Mouse (Mus musculus): ENCODE data around the gene Capn2.

Gene Capn2

DNA sequence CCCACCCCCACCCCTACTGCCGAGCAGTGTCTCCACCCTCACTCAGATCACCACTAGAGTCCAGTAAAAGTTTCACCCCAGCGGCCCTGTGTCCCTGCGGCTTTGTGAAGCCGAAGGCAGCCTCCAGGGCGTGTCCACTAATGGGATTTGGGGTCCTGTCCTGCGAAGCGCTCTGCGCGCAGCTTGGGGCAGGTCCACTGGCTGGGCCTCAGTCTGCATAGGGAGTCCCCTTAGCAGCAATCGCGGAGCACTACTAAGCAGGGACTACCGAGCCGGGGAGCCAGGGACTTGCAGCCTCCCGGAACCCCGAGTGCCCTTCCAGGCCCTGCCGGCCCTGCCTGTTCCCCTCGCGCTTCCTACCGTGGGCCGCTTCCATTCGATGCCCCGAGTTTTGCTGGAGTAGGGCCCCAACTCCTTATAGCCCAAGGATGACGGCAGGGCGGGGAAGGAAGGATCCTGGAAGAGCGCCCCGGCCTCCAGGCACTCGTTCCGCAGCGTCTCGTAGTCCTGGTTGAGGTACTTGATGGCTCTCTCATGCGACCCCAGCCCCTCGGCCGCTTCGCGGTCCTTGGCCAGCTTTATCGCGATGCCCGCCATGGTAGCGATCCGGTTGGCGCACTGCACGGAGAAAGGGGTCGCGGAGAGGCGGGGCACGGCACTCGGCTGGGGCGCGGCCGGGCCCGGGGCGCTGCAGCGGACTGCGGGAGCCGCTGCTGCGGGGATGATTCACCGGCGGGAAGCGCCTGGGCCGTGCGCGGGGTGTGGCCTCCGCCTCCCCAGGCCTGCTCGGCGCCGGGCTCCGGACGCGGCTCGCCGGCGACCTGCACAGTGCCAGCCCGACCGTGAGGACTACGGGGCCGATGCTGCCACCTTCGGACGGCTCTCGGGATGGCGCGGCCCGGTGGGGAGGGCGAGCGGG lies at the start of gene Capn2:
TSS of gene Capn2 (minus strand) at position 851 of the 919 bp plus-strand sequence.
- in situ Hi-C loops (cut with MboI; ENCODE audit: low pct_unique_long_range_greater_than_20kb in 1 of 2, low sequenced_read_pairs in 2 of 2, unreplicated experiment in 1 of 2): loop anchor here in 1 of 2 experiments (25.0 kb wide), 1 partner anchor 355 kb away; the partner anchor contains the start of gene Vmn1r1

DNA sequence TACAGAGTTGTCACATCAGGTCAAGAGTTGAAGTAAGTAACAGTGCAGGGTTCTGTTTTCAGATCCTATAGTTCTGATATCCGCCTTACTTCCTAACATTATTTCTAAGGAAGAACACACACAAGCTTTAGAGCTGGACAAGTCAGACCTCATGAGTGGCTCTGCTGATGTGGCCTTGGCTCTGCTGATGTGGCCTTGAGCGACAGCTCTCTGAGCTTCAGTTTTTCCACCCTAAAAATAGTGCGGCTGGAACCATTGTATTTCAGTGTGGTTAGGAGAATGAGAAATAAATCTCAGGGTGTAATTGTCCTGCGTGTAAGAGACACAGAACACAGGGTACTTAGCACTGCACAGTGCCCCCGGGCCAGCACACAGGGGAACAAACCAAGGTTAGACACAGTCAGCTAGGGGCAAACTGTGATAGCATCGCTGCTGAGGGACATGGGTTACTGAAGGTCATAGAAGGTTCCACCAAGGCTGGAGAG lies 48.0 kb upstream of the Capn2 start:
- in situ Hi-C loops (cut with MboI; ENCODE audit: low pct_unique_long_range_greater_than_20kb in 1 of 2, low sequenced_read_pairs in 2 of 2, unreplicated experiment in 1 of 2): loop anchor here in 1 of 2 experiments (25.0 kb wide), 1 partner anchor 672 kb away; no protein-coding TSS in a partner anchor

DNA sequence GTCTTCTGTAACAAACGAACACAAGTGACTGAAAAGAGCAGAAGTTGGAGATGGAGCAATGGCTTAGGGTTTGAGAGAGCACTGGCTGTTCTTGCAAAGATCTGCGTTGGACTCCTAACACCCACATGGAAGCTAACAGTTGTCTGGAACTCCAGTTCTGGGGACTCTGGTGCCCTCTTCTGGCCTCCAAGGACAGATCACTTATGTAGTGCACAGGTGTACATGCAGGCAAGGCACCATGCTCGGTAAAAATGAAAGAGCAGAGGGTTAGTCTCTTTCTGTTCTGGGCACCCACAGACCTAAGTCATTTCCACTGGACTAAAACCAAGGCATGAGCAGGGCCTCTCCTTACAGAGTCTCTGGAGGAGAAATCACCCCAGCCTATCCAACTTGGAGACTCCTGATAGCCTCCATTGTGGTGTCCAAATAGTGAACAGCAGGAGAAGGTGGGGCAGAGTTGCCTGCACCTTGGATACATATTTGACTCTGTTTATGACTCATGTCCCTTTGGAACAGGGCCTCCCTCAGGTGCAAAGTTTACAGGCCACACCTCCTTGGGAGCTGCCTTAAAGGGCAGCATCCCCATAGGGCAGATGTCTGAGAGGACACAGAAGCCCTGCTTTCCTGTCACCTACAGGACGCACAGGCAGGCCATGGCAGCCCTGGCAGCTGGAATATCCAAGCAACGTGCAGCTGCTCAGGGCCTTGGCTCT lies 47.2 kb upstream of the Capn2 start, which contains the start of gene Capn8:
TSS of gene Capn8 (plus strand) at position 600 of the 713 bp plus-strand sequence.
- in situ Hi-C loops (cut with MboI; ENCODE audit: low pct_unique_long_range_greater_than_20kb in 1 of 2, low sequenced_read_pairs in 2 of 2, unreplicated experiment in 1 of 2): loop anchor here in 1 of 2 experiments (25.0 kb wide), 1 partner anchor 673 kb away; no protein-coding TSS in a partner anchor

DNA sequence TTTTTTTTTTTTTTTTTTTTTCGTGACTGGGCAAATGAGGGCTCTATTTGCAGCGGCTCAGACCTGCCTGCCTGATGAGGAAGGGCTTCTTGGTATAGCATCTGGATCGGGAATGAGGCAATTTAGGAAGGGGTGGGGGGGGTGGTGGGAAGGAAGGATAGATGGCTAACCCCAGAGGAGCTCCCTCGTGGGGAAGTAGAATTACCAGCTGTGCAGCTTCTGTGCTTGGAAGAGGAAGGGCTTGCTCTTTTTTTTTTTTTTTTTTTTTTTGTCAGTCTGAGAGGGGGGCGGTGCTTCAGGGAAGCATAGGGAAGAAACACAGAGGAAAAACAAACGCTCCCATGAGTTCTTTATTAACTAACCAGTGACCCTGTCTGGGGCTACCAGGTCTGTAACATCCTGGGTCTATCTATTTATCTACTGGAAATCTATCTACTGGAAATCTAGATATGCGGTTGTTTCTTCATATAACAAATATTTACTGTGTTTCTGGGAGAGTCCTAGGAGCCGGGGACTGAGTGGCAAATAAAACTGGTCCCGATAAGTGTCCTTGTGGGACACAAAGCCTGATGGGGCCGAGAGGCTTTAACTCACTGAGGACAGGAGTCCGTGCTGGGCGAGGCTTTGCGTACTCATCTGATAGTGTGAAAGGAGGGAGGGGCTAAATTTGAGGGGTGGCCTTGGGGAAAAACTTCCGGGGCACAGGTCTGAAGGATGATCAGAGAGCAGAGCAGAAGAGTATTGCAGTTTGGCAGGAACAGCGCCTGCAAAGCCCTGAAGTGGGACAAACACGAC lies 45.4 kb upstream of the Capn2 start:
- in situ Hi-C loops (cut with MboI; ENCODE audit: low pct_unique_long_range_greater_than_20kb in 1 of 2, low sequenced_read_pairs in 2 of 2, unreplicated experiment in 1 of 2): loop anchor here in 1 of 2 experiments (25.0 kb wide), 1 partner anchor 675 kb away; no protein-coding TSS in a partner anchor

DNA sequence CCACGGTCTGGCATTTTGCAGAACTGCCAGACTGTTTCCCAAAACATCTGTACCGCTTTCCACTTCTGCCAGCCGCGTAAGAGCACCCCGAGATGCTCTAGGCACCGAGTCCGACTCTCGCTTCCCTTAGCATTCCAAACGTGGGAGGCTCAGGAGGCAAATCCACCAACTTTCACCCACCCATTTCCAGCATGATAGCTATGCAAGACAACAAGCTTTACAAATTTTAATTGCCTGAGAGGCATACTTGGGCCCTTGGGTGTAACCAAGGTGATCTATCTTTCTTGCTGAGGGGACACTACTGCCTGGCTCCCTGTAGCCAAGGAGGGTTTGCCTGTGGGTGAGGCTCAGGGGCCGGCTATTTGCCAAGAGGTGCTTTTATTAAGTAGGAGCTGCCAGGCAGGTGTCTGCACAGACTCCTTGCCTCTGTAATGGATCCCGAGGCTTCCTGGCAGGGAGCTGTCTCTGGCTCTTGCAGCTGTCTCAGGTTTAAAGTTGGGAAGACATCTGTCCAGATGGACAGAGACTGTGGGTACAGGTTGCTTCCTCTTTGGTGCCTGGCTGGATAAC lies 44.6 kb upstream of the Capn2 start:
- in situ Hi-C loops (cut with MboI; ENCODE audit: low pct_unique_long_range_greater_than_20kb in 1 of 2, low sequenced_read_pairs in 2 of 2, unreplicated experiment in 1 of 2): loop anchor here in 1 of 2 experiments (25.0 kb wide), 1 partner anchor 675 kb away; no protein-coding TSS in a partner anchor

DNA sequence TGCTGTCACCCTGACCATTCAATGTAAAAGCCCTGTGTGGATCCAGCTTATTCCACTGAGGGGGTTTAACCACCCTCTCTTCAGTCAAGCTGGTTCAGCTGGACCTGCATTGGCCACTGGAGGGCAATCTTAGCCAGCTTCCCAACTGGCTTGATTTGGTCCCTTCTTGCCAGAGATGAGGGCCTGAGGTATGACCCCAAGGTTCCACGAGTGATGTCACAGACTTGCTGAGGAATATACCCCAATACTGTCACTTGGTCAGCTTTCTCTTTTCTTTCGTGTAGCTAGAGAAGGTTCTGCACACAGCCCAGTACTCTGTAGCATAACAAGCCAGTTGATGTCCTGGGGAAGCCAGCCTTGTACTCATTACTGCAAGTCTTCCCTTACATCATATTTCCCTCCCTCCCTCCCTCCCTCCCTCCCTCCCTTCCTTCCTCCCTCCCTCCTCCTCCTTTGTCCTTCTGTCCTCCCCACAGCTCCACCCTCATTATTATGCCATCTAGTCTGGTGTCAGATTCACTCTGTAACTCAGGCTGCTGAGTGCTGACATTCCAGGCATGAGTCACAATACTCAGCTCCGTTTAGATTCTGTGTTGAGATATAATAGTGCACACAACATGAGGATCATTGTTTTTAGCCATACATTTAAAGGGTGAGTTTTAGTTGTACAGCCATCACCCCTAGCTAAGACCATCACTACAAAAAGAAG lies 43.1 kb upstream of the Capn2 start:
- in situ Hi-C loops (cut with MboI; ENCODE audit: low pct_unique_long_range_greater_than_20kb in 1 of 2, low sequenced_read_pairs in 2 of 2, unreplicated experiment in 1 of 2): loop anchor here in 1 of 2 experiments (25.0 kb wide), 1 partner anchor 677 kb away; no protein-coding TSS in a partner anchor

DNA sequence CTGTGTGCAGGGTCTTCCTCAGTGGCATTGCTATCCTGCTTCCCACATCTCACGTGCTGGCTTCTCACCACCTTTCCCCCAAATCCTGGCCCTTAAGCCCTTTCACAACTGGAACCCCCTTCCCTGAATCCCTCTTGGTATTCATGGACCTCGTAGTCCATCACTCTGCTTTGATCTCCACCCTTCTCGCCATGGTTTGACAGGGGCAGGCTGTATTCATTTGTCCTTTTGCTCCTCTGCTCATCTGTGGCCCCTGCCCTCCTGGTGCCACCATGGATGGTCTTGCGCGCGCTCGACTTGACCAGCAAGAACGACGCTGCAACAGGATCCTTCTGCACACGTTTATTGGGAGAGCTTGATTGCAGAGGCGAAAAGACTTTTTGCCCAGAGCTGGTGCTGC lies 42.1 kb upstream of the Capn2 start:
- in situ Hi-C loops (cut with MboI; ENCODE audit: low pct_unique_long_range_greater_than_20kb in 1 of 2, low sequenced_read_pairs in 2 of 2, unreplicated experiment in 1 of 2): loop anchor here in 1 of 2 experiments (25.0 kb wide), 1 partner anchor 678 kb away; no protein-coding TSS in a partner anchor

DNA sequence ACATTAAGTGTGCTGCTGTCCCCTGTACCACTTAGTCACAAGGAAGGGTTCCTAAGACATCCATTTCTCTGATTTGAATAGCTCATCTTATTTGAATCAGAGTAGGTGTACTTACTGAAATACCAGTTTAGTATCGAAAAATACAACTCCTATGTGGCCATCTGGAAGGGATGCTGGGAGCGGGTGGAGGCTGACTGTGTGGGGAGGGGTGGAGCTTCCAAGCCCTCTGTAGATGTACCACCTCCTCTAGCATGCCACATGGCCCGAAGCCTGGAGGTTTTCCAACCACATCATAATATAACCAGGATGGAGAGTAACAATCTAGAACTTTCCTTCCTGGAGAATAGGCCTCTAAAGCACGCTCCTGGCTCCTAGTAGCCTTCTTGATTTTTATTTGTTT lies 40.9 kb upstream of the Capn2 start:
- in situ Hi-C loops (cut with MboI; ENCODE audit: low pct_unique_long_range_greater_than_20kb in 1 of 2, low sequenced_read_pairs in 2 of 2, unreplicated experiment in 1 of 2): loop anchor here in 1 of 2 experiments (25.0 kb wide), 1 partner anchor 679 kb away; no protein-coding TSS in a partner anchor

DNA sequence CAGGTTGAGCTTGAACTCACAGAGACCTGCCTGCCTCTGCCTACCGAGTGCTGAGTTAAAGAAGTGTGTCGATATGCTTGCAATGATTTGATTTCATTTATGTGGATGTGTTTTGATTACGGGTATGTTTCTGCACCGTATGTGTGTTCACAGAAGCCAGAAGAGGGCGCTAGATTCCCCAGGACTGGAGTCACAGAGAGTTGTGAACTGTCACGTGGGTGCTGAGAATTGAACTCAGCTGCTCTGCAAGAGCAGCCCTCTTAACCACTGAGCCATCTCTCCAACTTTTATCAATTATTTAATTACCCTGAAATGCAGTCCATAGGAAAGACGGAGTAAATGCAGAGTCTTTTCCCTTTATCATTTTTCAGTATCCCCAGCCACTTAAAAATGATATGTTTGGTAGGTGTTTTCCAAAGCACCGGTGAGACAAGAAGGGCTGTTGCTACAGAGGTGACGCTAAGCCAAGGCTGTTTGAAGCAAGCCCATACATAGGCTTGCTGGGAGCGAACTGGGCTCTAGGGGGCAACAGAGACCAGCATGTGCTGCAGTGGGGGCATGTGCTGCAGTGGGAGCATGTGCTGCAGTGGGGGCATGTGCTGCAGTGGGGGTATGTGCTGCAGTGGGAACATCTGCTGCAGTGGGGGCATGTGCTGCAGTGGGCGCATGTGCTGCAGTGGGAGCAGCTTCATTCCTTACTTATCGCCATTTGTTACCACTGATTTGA lies 36.4 kb upstream of the Capn2 start:
- in situ Hi-C loops (cut with MboI; ENCODE audit: low pct_unique_long_range_greater_than_20kb in 1 of 2, low sequenced_read_pairs in 2 of 2, unreplicated experiment in 1 of 2): loop anchor here in 1 of 2 experiments (25.0 kb wide), 1 partner anchor 683 kb away; no protein-coding TSS in a partner anchor

DNA sequence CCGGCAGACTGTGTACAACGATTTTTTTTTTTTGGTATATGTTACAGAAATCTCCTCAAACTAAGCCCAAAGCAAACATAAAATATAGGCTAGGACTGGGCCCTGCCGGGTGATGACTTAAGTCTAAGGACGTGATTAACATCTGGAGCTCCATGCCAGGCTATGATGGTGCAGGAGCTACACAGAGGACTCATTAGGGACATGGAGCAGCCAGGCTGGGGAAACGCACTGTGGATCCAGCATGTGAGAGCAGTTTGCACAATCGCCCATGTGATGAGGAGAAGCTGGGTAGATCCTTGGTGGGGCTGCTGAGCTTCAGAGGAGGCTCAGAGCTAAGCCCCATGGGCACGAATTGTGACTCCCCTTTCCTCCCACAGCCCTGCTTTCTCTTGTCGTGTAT lies 33.4 kb upstream of the Capn2 start:
- in situ Hi-C loops (cut with MboI; ENCODE audit: low pct_unique_long_range_greater_than_20kb in 1 of 2, low sequenced_read_pairs in 2 of 2, unreplicated experiment in 1 of 2): loop anchor here in 1 of 2 experiments (25.0 kb wide), 1 partner anchor 687 kb away; no protein-coding TSS in a partner anchor

DNA sequence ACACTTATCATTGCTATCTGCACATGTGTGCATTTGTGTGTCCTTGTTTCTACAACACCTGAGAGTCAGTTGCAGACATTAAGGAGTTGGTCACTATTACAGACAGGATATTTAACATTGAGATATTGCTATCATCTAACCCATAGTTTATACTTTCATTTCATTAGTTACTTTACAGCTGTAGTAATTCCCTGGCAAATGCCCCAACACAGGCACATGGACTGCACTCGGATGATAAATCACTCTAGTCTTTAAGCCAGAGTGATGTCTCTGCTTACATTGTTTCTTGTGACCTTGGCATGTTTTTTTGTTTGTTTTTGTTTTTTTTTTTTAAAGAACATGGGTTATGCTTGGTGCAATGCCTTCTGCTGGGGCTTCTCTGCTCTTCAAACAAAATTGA lies 26.5 kb upstream of the Capn2 start:
- in situ Hi-C loops (cut with MboI; ENCODE audit: low pct_unique_long_range_greater_than_20kb in 1 of 2, low sequenced_read_pairs in 2 of 2, unreplicated experiment in 1 of 2): loop anchor here in 1 of 2 experiments (10.0 to 25.0 kb wide), 2 partner anchors 159 to 657 kb away; no protein-coding TSS in a partner anchor

DNA sequence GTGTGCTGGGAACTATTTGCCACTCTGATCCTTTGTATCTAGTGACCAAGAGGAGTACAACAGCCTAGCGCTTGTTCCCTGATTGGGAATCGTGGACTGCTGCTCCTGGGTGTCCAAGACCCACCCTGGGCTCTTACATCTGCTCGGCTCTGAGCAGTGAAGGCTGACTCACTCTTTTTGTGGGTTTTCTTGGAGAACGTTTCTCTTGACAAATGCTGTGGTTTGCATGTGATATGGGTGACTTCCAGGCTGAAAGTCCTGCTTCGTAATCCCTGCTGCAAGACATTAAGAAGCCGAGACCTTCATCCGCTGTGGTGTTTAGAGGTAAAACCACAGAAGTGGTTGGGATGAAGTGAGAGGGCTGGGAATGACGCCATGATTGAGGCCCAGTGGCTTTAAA lies 25.7 kb upstream of the Capn2 start:
- in situ Hi-C loops (cut with MboI; ENCODE audit: low pct_unique_long_range_greater_than_20kb in 1 of 2, low sequenced_read_pairs in 2 of 2, unreplicated experiment in 1 of 2): loop anchor here in 1 of 2 experiments (10.0 to 25.0 kb wide), 2 partner anchors 158 to 656 kb away; no protein-coding TSS in a partner anchor

DNA sequence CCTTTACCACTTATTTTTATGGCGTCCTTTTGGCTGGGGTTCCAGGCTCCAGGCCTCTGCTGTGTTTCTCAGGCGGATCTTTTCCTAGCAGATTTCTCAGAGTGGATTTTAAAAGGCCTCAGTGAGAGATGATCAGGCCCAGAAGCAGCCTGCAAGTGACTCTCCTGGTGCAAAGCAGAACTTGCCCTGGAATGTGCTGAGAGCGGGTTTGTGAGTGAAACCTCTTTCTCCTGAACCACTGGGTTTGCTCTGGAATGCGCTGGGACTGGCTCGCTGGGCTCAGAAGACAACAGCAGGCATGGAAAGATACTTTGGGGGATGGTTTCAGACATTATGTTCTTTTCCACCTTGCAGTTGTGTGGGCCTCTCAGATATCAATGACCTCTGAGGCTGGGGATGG lies 24.7 kb upstream of the Capn2 start:
- in situ Hi-C loops (cut with MboI; ENCODE audit: low pct_unique_long_range_greater_than_20kb in 1 of 2, low sequenced_read_pairs in 2 of 2, unreplicated experiment in 1 of 2): loop anchor here in 1 of 2 experiments (10.0 to 25.0 kb wide), 2 partner anchors 157 to 655 kb away; no protein-coding TSS in a partner anchor

DNA sequence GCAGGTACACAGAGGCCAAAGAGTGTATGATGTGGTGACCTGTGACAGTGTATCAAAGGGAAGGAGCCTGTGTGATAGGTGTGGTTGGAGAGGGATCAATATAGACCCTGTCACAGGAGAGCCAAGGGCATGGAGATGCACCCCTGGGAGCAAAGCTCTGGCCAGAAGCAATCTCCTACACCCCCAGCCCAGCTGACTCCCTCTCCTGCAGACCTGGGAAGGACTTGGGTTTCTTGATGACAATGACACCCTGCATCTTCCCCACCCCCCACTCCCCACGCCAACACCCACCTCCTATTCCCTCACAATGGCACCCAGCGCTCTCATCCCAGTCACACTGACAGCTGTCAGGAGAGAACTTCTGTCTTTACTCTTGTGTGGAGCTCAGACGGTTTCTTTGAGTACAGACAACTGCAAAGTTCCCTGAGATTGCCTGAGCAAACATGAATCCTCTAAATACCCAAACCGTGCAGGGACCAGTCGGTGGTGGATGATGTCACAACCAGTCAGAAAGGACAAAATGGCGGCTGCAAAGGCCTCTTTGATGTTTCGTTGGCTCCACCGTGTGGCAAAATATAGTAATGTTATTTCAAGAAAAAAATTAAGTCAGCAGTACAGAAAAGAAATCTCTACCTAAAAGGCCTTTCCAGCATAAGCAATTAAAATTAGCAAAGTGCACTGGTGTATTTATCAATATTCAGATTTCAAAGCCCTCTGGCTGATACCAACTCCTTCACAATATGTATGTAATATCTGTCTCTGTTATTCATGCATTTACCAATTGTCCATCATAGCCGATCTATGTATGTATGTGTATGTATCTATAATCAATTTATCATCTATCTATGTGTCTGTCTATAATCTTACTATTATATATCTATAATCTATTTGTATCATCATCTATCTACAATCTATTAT lies 21.9 kb upstream of the Capn2 start:
- in situ Hi-C loops (cut with MboI; ENCODE audit: low pct_unique_long_range_greater_than_20kb in 1 of 2, low sequenced_read_pairs in 2 of 2, unreplicated experiment in 1 of 2): loop anchor here in 1 of 2 experiments (5.0 to 25.0 kb wide), 3 partner anchors 47 to 652 kb away; no protein-coding TSS in a partner anchor

DNA sequence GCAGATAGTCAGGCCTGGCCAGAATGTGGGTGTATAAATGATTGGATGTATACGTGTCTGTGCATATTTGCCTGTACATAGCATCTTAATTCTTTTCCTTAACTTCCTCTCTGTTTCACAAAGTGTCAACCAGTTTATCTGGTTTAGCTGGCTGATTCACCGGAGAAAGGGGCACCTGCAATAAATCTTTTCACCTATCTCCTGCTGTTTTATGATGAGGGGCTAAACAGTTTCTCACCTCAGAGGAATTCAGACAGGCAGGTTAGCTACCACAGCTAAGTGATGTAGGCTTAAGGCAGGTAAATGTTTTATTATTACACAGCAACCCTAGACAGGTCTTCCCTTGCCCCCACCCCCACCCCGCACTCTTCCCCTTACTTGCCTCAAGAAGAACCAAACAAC lies 17.7 kb upstream of the Capn2 start:
- in situ Hi-C loops (cut with MboI; ENCODE audit: low pct_unique_long_range_greater_than_20kb in 1 of 2, low sequenced_read_pairs in 2 of 2, unreplicated experiment in 1 of 2): loop anchor here in 1 of 2 experiments (5.0 to 25.0 kb wide), 3 partner anchors 43 to 648 kb away; no protein-coding TSS in a partner anchor
